Mouse (Mus musculus) left cerebral cortex, postnatal 4 days (tissue): ENCODE measurements around the gene Zscan4e. TPM values are rescaled to one million over a fixed set of nuclear protein-coding genes. Genes with fewer than 3 reads are reported as not detected.
"Not testable (repeated sequence)": the region's sequence is repeated elsewhere in the genome, so short reads cannot be mapped to it uniquely, and the experiment has no call there.

Experiments
- DNase-seq: peaks from one replicate; pipeline ENCODE4 v3.0.0-alpha.2; 2022
- intact Hi-C: fragments of 180-260 bp; cut with DNase I; formaldehyde crosslinking; loops from one replicate; pipeline ENCODE4 v1.15.1; 2025
- microRNA-seq: library from miRNA; unstranded; fragments of <30 nt; microRNA quantifications from one replicate; pipeline ENCODE4 v1.2.0, GENCODE M21; 2022
- total RNA-seq, 2 experiments: library from RNA; stranded (reverse); gene quantifications; 2 replicates each; pipeline ENCODE4 v1.2.3; 2021

Gene Zscan4e
- not detected for total RNA-seq

GRCm38 (mm10) chr7:11310582-11310981, at the start of gene Zscan4e:
Gene Zscan4e (minus strand): TSS chr7:11310682.
- intact Hi-C loops, DNase-seq: not testable (repeated sequence)

Small RNA genes within 50 kb of the gene (microRNA-seq; reads per million reads assigned to microRNA genes)
- gene Gm23087 (not detected), gene Gm26248 (not detected)

Other genes with a start within 250 kb of the Zscan4e start
- not detected for gene Zscan4-ps1, start 241.0 kb downstream of the Zscan4e start, total RNA-seq
- gene Zscan4d, start 144.5 kb downstream of the Zscan4e start, total RNA-seq, result not detected
- gene Zscan4f, start 87.2 kb upstream of the Zscan4e start, total RNA-seq, result not detected
- gene Zscan4-ps2, start 203.6 kb upstream of the Zscan4e start, total RNA-seq, result not detected